Mouse (Mus musculus) heart, embryonic 11.5 days (tissue): ENCODE data around the gene Pacs2. TPM values are rescaled to one million over a fixed set of nuclear protein-coding genes. Genes with fewer than 3 reads are reported as not detected.

ENCODE experiments used
- ATAC-seq: fragments of 200-750 bp; cut with Nextera tagmentation; replicated peaks from 2 replicates; pipeline ENCODE4 v1.8.0; 2017; ENCODE audit warnings: moderate library complexity; ENCODE audit not compliant: insufficient number of reproducible peaks, low FRiP score, low TSS enrichment
- H3K27ac ChIP-seq: fragments of 300-500 bp; sonication (generic); 2 replicates; pipeline ENCODE4 v1.5.1; 2014; ENCODE audit warnings: mild to moderate bottlenecking, low read depth, low read length
- H3K27me3 ChIP-seq: fragments of 300-500 bp; sonication (generic); 2 replicates; pipeline ENCODE4 v1.6.1; 2014; ENCODE audit warnings: mild to moderate bottlenecking, low read length, mixed read lengths; ENCODE audit not compliant: control insufficient read depth, insufficient read depth
- H3K36me3 ChIP-seq: fragments of 300-500 bp; sonication (generic); 2 replicates; pipeline ENCODE4 v1.6.1; 2014; ENCODE audit warnings: mild to moderate bottlenecking, low read length, moderate library complexity, mixed read lengths; ENCODE audit not compliant: control insufficient read depth, insufficient read depth
- H3K4me1 ChIP-seq: fragments of 300-500 bp; sonication (generic); 2 replicates; pipeline ENCODE4 v1.6.1; 2014; ENCODE audit warnings: low read length; ENCODE audit not compliant: control insufficient read depth, insufficient read depth
- H3K4me2 ChIP-seq: fragments of 300-500 bp; sonication (generic); 2 replicates; pipeline ENCODE4 v1.6.1; 2014; ENCODE audit warnings: mild to moderate bottlenecking, moderate library complexity
- H3K4me3 ChIP-seq: fragments of 300-500 bp; sonication (generic); 2 replicates; pipeline ENCODE4 v1.5.1; 2014; ENCODE audit warnings: low read depth, low read length
- H3K9ac ChIP-seq: fragments of 300-500 bp; sonication (generic); 2 replicates; pipeline ENCODE4 v1.6.1; 2014; ENCODE audit warnings: mild to moderate bottlenecking, low read depth, low read length, moderate library complexity
- H3K9me3 ChIP-seq: fragments of 300-500 bp; sonication (generic); replicated peaks from 2 replicates; pipeline ENCODE4 v1.6.1; 2016; ENCODE audit warnings: low read length; ENCODE audit not compliant: control insufficient read depth
- WGBS: fragments of 180-500 bp; shearing (Covaris S2); extraction: QIAGEN DNeasy Blood & Tissue Kit; methylation state at CpG from one replicate; pipeline ENCODE4 v1.1.7; 2014; ENCODE audit not compliant: insufficient replicate concordance; 5-methylcytosine and 5-hydroxymethylcytosine counted together
- polyA plus RNA-seq: library from polyadenylated mRNA; unstranded; fragments of >200 nt; fragmentation: Nextera tagmentation; extraction: Ambion mirVana; gene quantifications from 2 replicates; pipeline ENCODE4 v1.2.1, GENCODE M21; 2014

The Pacs2 gene
- polyA plus RNA-seq, 1 experiment from 2014 or later, result 11.3 TPM

DNA sequence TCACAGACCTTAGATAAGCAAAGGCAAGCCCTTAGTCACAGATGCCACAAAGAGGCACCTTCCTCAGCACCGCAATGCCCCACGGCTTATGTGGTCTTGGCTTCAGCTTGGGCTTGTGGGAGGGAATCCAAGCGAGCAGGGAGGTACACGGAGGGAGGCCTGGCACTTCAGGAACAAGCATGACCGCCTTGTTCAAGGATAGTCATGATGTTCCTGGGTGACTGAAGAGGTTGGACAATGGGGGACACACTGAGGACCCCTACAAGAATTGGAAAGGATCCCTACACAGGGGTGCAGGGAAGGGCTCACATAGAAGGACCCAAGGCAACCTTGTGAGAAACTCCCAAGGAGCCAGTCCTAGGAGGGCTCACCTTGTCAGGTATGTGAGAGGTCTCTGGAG lies 82.7 kb downstream of the Pacs2 start:
- Histone ChIP-seq H3K4me1 (peaks cover 32% of the 10 kb centered on the region), H3K27me3 (no peaks in the 10 kb centered on the region), H3K9me3 (no peaks in the 10 kb centered on the region), H3K36me3 (no peaks in the 10 kb centered on the region), H3K4me2 (peak overlapping the region; percentile 81), H3K4me3 (no peak overlapping the region), H3K27ac (no peak overlapping the region), H3K9ac (no peak overlapping the region)
- no peak for ATAC-seq
- 87% methylated on average over 5 of the region's 5 CpGs for WGBS

DNA sequence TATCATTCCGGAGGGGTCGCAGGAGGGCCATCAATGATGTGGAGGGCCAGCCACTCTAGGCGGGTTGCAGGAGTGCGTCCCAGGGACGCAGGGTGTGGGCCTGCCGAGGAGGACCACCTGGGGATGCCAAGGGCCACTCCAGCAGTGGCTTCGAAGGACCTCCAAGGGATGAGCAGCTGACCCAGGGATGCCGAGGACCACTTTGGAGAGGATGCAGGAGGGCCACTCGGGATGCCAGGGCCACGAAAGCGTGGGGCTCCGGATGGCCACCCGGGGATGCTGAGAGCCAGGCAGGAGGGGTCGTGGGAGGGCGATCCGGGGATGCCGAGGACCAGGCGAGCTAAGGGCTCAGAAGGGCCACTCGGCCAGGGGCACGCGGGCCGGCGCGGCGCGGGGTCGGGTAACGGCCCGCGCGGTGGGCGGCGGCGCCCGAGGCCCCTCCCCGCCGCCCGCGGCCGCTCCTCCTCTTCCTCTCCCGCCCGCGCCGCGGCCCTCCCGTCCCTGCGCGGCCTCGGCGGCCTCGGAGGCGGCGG lies 83.5 kb downstream of the Pacs2 start, which contains the start of gene Mta1:
Gene Mta1 (plus strand): TSS at position 530 of the 533 bp plus-strand sequence.
- Histone ChIP-seq H3K4me2 (peak within 1 kb of the TSS; percentile 81), H3K36me3 (no peaks in the 10 kb centered on the region), H3K27me3 (no peaks in the 10 kb centered on the region), H3K9me3 (no peaks in the 10 kb centered on the region), H3K27ac (peak within 1 kb of the TSS; percentile 83), H3K9ac (peak within 1 kb of the TSS; percentile 99), H3K4me3 (peak within 1 kb of the TSS; percentile 99), H3K4me1 (peaks cover 34% of the 10 kb centered on the region)
- WGBS, result under 1% methylated on average over 30 of the region's 53 CpGs
- ATAC-seq, result peak; percentile 70

DNA sequence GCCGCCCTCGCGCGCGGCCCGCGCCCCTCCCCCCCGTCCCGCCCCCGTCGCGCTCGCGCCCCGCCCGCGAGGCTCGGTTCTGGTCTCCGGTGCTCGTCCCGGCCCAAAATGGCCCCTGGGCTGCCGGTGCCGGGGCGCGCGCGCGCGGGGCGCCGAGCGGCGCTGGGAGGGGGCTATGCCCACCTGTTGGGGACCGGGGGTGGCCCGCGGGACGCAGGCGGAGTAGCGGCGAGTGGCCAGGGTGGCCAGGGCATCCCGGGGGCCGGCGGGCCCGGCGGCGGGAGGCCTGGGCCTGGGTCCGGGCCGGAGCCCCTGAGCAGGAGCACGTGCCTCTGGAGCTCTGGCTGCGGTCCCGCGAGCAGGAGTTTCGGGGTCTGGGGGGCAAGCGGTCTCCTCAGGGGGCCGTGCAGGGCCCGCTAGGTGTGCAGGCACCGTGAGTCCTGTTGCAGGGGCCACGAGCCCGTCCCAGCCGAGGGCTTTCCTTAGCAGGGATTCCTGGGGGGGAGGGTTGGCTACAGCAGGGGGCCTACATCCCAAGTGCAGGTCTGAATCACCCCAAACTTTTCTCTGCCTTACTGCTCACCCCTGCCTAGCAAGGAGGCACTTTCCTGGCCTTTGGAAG lies 84.3 kb downstream of the Pacs2 start:
- peak overlapping the region; percentile 99 for H3K4me3 ChIP-seq
- H3K4me2 ChIP-seq, result peak overlapping the region; percentile 81
- H3K4me1 ChIP-seq, result peaks cover 39% of the 10 kb centered on the region
- H3K9ac ChIP-seq, result peak overlapping the region; percentile 99
- peak overlapping the region; percentile 83 for H3K27ac ChIP-seq
- ATAC-seq, result 0 out of 2 replicates have a peak, but pooled peaks have one; percentile 3
- H3K27me3 ChIP-seq, result no peaks in the 10 kb centered on the region
- H3K36me3 ChIP-seq, result no peaks in the 10 kb centered on the region
- under 1% methylated on average over 42 of the region's 60 CpGs for WGBS
- no peaks in the 10 kb centered on the region for H3K9me3 ChIP-seq

DNA sequence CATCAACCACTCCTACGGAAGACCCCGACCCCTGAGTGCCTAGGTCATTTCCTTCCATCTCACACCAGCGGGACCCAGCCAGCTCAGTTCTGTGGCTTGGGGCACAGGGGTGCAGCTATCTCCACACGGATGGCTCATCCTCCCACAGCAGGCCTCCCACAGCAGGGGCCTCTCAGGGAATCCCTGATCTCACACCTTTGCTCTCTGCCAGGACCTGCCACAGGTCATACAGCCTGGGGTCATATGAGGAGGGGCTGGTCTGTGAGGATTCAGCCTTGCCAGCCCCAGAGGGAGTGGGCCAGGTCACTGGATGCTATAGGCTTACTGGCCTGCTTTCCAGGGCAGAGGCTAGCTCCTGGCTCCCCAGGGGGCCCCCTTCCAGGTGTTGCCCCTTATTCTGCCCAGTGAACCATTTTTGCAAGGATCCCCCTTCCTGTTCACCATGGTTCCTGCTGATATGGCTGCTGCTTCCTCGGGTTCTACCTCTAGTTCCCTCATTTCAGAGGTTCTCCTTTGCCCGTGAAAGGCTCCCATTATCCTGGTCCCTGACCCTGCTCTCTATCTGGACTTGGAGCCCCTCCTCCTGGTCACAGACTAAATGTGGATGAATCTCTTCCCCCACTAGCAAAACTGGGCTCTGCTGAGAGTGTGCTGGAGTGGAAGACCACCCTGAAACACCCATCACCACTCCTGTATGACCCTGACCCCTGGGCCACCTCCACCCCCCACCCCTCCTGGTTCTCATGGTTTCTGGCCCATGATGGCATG lies 85.3 kb downstream of the Pacs2 start:
- H3K4me3 ChIP-seq, result peak overlapping the region; percentile 99
- no peaks in the 10 kb centered on the region for H3K9me3 ChIP-seq
- 27% methylated on average over 6 of the region's 6 CpGs for WGBS
- no peaks in the 10 kb centered on the region for H3K36me3 ChIP-seq
- no peak overlapping the region for H3K27ac ChIP-seq
- H3K4me2 ChIP-seq, result peak overlapping the region; percentile 81
- ATAC-seq, result no peak
- H3K4me1 ChIP-seq, result peaks cover 42% of the 10 kb centered on the region
- no peaks in the 10 kb centered on the region for H3K27me3 ChIP-seq
- H3K9ac ChIP-seq, result peak overlapping the region; percentile 99

DNA sequence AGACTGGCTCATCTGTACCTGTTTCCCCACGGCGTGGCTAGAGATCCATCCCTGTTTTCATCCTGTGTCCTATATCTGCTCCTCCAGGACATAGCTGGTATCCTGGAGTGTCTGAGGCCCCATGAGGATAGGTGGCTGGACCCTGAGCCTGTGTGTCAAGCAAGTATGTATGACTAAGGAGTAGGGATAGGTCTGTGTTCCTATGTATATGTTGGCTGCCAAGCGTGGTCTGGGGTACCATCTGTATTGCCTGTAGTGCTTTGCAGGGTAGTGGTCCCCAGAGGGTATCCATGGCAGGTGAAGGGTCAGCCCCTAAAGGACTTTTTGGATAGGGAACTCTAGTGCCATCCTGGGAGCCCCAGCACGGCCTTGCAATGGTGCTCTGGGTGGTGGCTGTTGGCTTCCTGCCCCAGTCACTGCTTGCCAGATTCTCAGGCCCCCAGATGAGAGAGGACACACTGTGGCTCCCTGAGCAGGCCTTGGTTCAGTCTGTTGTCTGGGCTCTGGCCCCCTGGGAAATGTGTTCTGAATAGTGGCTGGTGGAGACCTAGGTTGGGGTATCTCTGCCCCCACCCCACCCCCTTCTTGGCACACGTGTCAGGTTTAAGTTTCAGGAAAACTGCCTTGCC lies 86.3 kb downstream of the Pacs2 start:
- no peaks in the 10 kb centered on the region for H3K36me3 ChIP-seq
- no peak overlapping the region for H3K4me3 ChIP-seq
- H3K9me3 ChIP-seq, result no peaks in the 10 kb centered on the region
- H3K4me2 ChIP-seq, result peak overlapping the region; percentile 81; the same call in 1 of the 2 replicates
- peak overlapping the region; percentile 99; the same call in 1 of the 2 replicates for H3K9ac ChIP-seq
- ATAC-seq, result no peak
- peaks cover 42% of the 10 kb centered on the region for H3K4me1 ChIP-seq
- WGBS, result 79% methylated on average over 5 of the region's 5 CpGs
- no peaks in the 10 kb centered on the region for H3K27me3 ChIP-seq
- no peak overlapping the region for H3K27ac ChIP-seq

DNA sequence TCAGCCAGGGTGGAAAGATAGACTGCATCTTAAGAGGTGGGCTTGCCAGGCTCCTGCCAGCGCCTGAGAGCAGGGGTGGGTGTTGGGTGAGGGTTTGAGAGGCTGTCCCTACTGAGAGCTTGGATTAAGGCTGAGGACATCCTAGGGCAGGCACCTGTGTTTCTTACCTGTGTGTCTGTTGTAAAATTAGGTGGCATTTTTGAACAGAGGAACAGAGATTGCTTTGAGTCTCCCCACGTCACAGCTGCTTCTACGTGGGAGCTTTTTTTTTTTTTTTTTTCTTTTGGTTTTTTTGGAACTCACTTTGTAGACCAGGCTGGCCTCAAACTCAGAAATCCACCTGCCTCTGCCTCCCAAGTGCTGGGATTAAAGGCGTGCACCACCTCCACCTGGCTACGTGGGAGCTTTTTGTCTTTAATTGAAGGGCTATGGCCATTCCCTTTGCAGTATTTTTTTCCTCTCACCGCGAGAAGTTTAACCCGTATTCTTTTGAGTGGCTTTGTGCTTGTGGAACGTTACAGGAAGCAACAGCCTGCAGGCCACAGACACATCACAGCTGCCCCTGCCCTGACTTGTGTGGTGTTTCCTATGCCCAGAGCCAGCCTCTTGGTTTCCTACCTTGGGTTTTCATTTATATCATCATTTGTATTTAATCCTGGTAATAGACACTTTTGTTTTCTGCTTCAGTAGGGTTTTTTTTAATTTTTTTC lies 87.1 kb downstream of the Pacs2 start:
- WGBS, result 84% methylated on average over 9 of the region's 9 CpGs
- H3K27me3 ChIP-seq, result no peaks in the 10 kb centered on the region
- no peaks in the 10 kb centered on the region for H3K9me3 ChIP-seq
- no peak overlapping the region; the same call in 1 of the 2 replicates for H3K4me2 ChIP-seq
- no peak overlapping the region for H3K4me3 ChIP-seq
- H3K9ac ChIP-seq, result no peak overlapping the region
- no peak overlapping the region for H3K27ac ChIP-seq
- H3K36me3 ChIP-seq, result 0 out of 2 replicates have a peak, but pooled peaks cover 2% of the 10 kb centered on the region
- no peak for ATAC-seq
- H3K4me1 ChIP-seq, result peaks cover 43% of the 10 kb centered on the region

DNA sequence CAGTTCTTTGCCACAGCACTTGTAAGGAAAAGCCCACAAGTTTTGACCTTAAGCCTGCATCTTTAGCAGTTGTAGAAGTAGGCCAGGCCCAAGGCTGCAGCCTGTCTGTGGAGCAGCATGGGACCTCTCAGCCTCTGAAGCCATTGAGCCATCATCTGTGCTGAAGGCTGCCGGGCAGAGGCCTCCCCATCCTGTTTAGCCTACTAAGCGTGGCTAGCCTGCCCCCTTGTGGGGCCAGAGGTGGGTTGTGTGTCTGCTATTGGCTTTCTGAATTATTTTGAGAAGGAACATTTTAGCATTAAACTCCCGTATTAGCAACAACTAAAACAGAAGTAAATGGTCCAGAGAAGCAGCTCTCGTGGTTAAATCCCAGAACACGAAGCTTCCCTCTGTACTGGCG lies 88.2 kb downstream of the Pacs2 start:
- ATAC-seq, result no peak
- Histone ChIP-seq H3K36me3 (0 out of 2 replicates have a peak, but pooled peaks cover 2% of the 10 kb centered on the region), H3K4me3 (no peak overlapping the region), H3K4me2 (no peak overlapping the region), H3K4me1 (peaks cover 50% of the 10 kb centered on the region), H3K27ac (no peak overlapping the region), H3K9ac (no peak overlapping the region), H3K27me3 (no peaks in the 10 kb centered on the region), H3K9me3 (no peaks in the 10 kb centered on the region)
- WGBS, result 63% methylated on average over 6 of the region's 6 CpGs
